Mouse (Mus musculus) embryonic fibroblast, embryonic 13.5 days (primary cell): ENCODE measurements around the gene Rbck1. TPM values are rescaled to one million over a fixed set of nuclear protein-coding genes. Genes with fewer than 3 reads are reported as not detected.
A peak's percentile ranks its signal among the peaks of the same experiment; 100 is the strongest.
"Not testable (repeated sequence)": the region's sequence is repeated elsewhere in the genome, so short reads cannot be mapped to it uniquely, and the experiment has no call there.

Source experiments
- H3K27ac ChIP-seq: 2 replicates; pipeline ENCODE4 v1.5.1; 2012; ENCODE audit warnings: low read length, control low read depth, inconsistent platforms; ENCODE audit not compliant: insufficient read depth
- H3K4me1 ChIP-seq: 2 replicates; pipeline ENCODE4 v1.6.1; 2011; ENCODE audit warnings: low read length; ENCODE audit not compliant: control insufficient read depth, insufficient read depth
- H3K4me3 ChIP-seq: 2 replicates; pipeline ENCODE4 v1.5.1; 2011; ENCODE audit warnings: mild to moderate bottlenecking, control low read depth, low read length; ENCODE audit not compliant: insufficient read depth
- CTCF ChIP-seq: IDR thresholded peaks from 2 replicates; pipeline ENCODE4 v1.5.1; 2011; ENCODE audit warnings: mild to moderate bottlenecking, control low read depth, low read length, moderate library complexity, borderline replicate concordance; ENCODE audit not compliant: insufficient read depth
- POLR2A ChIP-seq: IDR thresholded peaks from 2 replicates; pipeline ENCODE4 v1.6.1; 2011; ENCODE audit warnings: low read depth, mild to moderate bottlenecking, control low read depth, low read length, moderate library complexity
- polyA plus RNA-seq: library from polyadenylated mRNA; stranded (reverse); fragments of >200 nt; gene quantifications from 2 replicates; pipeline ENCODE4 v1.2.4, GENCODE M21; 2011; ENCODE audit warnings: low read depth; ENCODE audit not compliant: missing spikeins, insufficient read length

The Rbck1 gene
- polyA plus RNA-seq, 1 experiment = 79.2 TPM

DNA sequence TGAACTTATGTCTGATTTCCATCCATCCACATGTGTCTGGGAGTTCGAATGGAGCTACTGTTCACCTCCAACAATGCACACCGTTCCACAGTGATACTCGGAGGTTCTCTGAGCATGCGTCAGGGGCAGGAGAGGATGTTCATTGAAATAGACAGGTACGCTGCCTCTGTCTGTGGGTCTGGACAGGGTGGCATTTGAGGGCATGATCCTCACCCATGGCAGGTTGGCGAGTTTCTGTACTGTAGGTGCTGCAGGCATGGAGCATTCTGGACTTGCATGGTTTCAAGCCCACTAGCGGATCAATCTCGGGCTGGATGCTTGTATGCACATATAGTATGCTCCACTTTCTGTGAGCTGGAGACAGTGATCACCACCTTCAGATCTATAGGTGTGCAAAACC, 28.7 kb upstream of the Rbck1 start:
- Histone ChIP-seq H3K4me1 (no peaks in the 10 kb centered on the region), H3K4me3 (no peak overlapping the region), H3K27ac (no peak overlapping the region)
- no peak for TF ChIP-seq POLR2A
- TF ChIP-seq CTCF = no peak

DNA sequence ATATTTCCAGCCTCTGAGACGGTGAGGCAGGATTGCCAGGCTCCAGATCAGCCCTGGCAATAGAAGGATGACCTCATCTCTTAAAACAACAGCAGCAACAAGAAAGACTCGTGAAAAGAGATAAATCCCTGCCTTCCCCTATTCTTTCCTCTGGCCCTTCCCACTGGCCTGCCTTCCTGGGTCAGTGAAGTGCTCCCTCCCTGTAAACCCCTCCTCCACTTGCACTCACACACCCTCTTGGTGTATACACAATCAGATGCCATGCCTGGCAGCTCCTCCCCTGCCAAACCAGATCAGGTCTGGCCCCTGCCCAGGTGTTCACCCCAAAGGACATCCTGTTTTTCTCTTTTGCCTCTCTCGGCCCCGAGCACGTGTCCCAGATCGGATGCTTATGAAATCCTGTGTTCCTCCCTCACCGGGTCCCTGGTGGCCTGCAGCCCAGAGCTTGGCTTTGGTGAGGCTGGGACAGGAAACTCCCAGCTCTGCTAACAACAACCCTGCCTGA, 27.9 kb upstream of the Rbck1 start:
- no peak for TF ChIP-seq POLR2A
- no peak for TF ChIP-seq CTCF
- no peak overlapping the region for H3K4me3 ChIP-seq
- no peaks in the 10 kb centered on the region for H3K4me1 ChIP-seq
- no peak overlapping the region for H3K27ac ChIP-seq

DNA sequence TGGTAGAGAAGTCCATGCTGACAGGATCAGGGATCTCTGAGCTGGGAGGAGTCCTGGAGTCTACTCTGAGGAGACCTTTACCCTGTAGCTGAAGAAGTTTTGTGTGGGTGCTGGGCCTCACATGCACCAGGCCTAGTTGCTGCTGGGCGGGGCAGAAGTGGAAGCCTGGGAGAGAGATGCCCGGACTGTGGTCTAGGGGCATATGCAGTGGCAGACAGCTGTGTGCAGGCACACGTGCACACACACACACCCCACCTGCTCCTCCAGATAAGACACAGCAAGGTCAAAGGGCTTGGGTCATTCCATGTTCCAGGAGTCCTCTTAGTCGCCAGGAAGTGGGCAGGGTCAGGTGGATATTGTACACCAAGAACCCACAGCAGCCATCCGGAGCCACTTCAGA, 27.2 kb upstream of the Rbck1 start:
- TF ChIP-seq POLR2A (no peak), CTCF (no peak)
- Histone ChIP-seq H3K27ac (no peak overlapping the region), H3K4me3 (no peak overlapping the region), H3K4me1 (no peaks in the 10 kb centered on the region)

DNA sequence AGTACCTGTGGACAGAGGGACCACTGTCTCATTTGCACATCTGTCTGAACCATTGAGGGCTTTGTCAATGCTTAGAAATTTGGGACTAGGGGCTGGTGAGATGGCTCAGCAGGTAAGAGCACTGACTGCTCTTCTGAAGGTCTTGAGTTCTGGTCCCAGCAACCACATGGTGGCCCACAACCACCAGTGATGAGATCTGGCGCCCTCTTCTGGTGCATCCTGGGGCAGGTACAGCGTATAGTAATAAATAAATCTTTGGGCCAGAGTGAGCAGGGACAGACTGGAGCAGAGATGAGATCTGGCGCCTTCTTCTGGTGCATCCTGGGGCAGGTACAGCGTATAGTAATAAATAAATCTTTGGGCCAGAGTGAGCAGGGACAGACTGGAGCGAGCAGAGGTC, 26.5 kb upstream of the Rbck1 start:
- H3K4me3 ChIP-seq, H3K27ac ChIP-seq, H3K4me1 ChIP-seq: not testable (repeated sequence)

DNA sequence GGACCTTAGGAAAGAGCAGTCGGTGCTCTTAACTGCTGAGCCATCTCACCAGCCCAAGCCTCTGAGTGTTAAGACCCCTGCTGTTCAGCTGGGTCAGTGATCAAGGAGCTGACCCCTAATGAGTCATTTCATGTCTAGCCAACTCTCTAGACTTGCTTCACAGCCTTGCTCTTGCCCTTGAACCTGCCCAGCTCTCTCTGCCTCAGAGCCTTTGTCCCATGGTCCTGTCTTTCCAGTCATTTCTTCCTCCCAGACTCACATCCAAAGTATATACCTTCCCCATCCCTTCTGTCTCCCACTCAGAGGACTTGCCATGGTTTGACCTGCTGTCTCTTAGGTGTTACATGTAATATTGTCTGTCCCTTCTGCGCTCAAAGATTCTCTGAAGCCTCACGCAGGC, 24.8 kb upstream of the Rbck1 start:
- no peaks in the 10 kb centered on the region for H3K4me1 ChIP-seq
- no peak overlapping the region for H3K27ac ChIP-seq
- no peak for TF ChIP-seq POLR2A
- TF ChIP-seq CTCF = no peak
- H3K4me3 ChIP-seq = no peak overlapping the region

DNA sequence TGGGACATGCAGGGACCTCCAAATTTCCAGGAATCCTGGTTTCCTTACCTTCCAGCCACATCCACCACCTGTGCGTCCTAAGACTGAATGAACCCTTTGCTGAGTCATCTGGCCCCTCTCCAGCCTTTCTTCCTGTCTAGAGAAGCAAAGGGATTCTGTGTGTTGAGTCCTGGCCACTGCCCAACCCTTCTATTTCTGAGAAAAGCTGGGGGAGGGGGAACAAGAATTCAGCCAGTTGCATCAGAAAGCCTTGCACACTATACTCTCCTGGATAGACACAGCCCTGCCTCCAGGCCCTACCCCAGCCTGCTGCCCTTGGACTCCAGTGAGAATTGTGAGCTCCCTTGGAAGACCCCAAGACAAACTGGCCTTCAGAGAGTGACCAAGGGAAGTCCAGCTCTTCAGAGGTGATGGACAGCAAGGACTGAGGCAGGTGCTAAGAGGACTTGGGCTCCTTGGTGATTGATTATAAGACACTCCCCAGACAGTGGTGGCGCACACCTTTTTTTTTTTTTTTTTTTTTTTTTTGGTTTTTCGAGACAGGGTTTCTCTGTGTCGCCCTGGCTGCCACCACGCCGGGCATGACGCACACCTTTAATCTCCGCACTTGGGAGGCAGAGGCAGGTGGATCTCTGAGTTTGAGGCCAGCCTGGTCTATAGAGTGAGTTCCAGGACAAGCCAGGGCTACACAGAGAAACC, 17.5 kb upstream of the Rbck1 start:
- Histone ChIP-seq H3K27ac (peak overlapping the region; percentile 72), H3K4me1 (peaks cover 15% of the 10 kb centered on the region), H3K4me3 (no peak overlapping the region)
- no peak for TF ChIP-seq CTCF
- TF ChIP-seq POLR2A = peak; percentile 29; the same call in 1 of the 2 replicates

DNA sequence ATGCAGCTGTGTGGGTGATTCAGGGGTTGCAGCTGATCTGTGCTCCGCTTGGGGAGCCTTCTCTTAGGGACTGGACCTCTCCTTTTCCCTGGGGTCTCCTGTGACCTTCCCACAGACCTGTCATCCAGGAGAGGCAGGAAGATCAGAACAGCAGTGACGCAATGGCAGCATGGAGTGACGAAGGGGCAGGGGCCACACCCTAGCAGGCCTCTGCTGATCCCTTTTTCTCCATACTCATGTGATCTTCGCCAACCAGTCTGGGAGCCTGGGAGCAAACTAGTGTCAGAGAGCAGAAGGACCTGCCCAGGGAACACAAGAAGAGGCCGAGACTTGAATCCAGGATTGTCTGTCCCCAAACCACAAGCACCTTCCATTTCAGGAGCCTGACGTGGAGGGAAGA, 16.8 kb upstream of the Rbck1 start:
- Histone ChIP-seq H3K4me1 (peaks cover 15% of the 10 kb centered on the region), H3K27ac (peak overlapping the region; percentile 38; the same call in 1 of the 2 replicates), H3K4me3 (no peak overlapping the region)
- TF ChIP-seq CTCF (no peak), POLR2A (no peak)

DNA sequence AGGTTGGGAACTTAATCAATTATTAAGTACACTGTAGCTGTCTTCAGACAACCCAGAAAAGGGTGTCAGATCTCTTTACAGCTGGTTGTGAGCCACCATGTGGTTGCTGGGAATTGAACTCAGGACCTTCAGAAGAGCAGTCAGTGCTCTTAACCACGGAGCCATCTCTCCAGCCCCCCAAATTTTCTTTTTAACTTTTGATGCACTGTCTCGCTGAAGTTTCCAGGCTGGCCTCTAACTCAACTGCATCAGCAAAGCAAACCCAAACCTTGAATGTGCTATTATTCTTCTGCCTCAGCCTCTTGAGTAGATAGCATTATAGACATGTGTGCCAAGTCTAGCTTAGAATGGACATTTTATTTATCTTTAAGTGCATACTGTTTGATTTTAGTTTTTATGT, 15.3 kb upstream of the Rbck1 start:
- Histone ChIP-seq H3K27ac (peak overlapping the region; percentile 47; the same call in 1 of the 2 replicates), H3K4me3 (no peak overlapping the region), H3K4me1 (peaks cover 15% of the 10 kb centered on the region)
- no peak for TF ChIP-seq POLR2A
- TF ChIP-seq CTCF = no peak

DNA sequence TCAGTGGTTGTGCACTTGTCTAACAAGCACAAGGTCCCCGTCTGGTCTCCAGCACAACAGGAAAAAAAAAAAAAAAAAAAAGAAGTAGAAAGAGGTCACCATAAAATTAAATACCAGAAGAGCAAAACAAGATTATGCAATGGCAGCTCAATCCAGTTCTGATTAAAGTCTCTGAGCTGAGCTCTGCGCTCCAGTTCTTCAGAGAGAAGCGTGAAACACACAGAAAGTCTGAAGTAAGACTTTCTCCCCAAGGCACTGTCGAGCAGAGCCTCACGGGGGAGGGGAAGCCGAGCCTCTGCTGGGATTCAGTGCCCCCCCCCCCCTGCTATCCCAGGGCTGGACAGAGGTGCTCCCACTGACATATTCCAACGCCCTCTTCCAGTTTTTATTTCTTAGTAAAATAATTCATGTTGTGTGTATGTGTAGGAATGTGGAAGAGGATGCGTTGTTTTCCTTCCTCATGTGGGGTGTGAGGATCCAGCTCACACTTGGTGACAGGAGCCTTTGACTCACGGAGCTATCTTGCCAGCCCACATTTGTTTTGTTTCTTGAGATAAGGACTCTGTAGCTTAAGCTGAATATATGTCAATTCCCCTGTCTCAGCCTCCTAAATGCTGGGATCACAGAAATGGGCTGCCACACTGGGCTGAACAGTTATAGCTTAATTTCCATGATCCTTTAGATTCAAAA, 14.5 kb upstream of the Rbck1 start:
- Histone ChIP-seq H3K27ac (peak overlapping the region; percentile 47), H3K4me3 (no peak overlapping the region), H3K4me1 (peaks cover 15% of the 10 kb centered on the region)
- TF ChIP-seq CTCF = no peak
- TF ChIP-seq POLR2A = no peak

DNA sequence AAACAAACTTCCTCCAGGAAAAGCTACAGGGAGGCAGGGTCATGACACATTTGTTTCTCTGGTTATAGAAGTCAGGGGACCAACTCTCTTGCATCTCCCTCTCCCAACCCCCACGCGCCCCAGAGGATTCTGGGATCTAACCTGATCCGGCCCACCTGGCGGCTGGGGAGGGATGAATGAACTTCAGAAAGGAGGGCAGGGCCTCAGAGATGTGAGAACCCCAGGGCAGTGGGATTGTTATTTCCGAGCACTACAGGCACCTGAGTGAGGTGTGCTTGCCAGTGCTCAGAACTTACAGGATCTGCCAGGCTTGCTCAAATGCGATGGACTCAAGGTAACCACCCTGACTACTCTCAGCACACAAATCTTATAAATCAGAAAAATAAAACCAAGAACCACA, 12.9 kb upstream of the Rbck1 start:
- H3K27ac ChIP-seq = no peak overlapping the region
- peaks cover 9% of the 10 kb centered on the region for H3K4me1 ChIP-seq
- no peak overlapping the region for H3K4me3 ChIP-seq
- TF ChIP-seq CTCF (no peak), POLR2A (no peak)
